Mouse (Mus musculus): ENCODE measurements at regions not wholly inside any gene's neighbourhood (a gene's known extent, or its start where the extent isn't known, plus 50 kb on each side); places are given as distances from the start of the nearest gene placed in this dataset.

GRCm38 (mm10) chr7:113109481-113109880 lies 97.8 kb upstream of the Arntl start:
- no peak for TF ChIP-seq CTCF (IDR thresholded peaks at IDR 0.05; ENCODE audit: extremely low read depth, insufficient read depth, insufficient read length, insufficient replicate concordance)
- no peak for TF ChIP-seq POLR2A (IDR thresholded peaks at IDR 0.05; ENCODE audit: low read depth, low read length)

All from spleen, adult 2 months (tissue).